Mouse (Mus musculus) telencephalon, adult 2 months (tissue): ENCODE measurements at regions not wholly inside any gene's neighbourhood (a gene's known extent, or its start where the extent isn't known, plus 50 kb on each side); places are given as distances from the start of the nearest gene placed in this dataset.
A peak's percentile ranks its signal among the peaks of the same experiment; 100 is the strongest.
"Not testable (repeated sequence)": the region's sequence is repeated elsewhere in the genome, so short reads cannot be mapped to it uniquely, and the experiment has no call there.

Experiments used
- DNase-seq: peaks from one replicate; pipeline ENCODE4 v3.0.0-alpha.2; 2011; ENCODE audit warnings: low read depth, low spot score

GRCm38 (mm10) chr12:6638761-6639281 is 1263.3 kb upstream of the Klhl29 start:
- peak; percentile 96 for DNase-seq

- DNase-seq = peak; percentile 82
Observed at GRCm38 (mm10) chr12:6637771-6638305, 1262.4 kb upstream of the Klhl29 start.

GRCm38 (mm10) chr12:6622575-6623146 is 1247.2 kb upstream of the Klhl29 start:
- DNase-seq = no peak

- no peak for DNase-seq
Observed at GRCm38 (mm10) chr12:6601111-6601510, 1225.6 kb upstream of the Klhl29 start.

GRCm38 (mm10) chr12:6595484-6595883 is 1220.0 kb upstream of the Klhl29 start:
- not testable (repeated sequence) for DNase-seq

GRCm38 (mm10) chr12:6590231-6590630 is 1214.7 kb upstream of the Klhl29 start:
- DNase-seq = peak; percentile 29

- no peak for DNase-seq
Observed at GRCm38 (mm10) chr12:6588031-6588701, 1212.7 kb upstream of the Klhl29 start.

GRCm38 (mm10) chr12:6580195-6580594 is 1204.7 kb upstream of the Klhl29 start:
- DNase-seq = peak; percentile 82

GRCm38 (mm10) chr12:6576866-6577360 is 1201.4 kb upstream of the Klhl29 start:
- DNase-seq = no peak
